Mouse (Mus musculus): Measurements from ENCODE around the gene Nbeal2. TPM values are rescaled to one million over a fixed set of nuclear protein-coding genes. Genes with fewer than 3 reads are reported as not detected.

Nbeal2 gene
- total and polyA plus RNA-seq, 3 experiments = 3.2 to 19.7 (median 8.4) TPM

DNA sequence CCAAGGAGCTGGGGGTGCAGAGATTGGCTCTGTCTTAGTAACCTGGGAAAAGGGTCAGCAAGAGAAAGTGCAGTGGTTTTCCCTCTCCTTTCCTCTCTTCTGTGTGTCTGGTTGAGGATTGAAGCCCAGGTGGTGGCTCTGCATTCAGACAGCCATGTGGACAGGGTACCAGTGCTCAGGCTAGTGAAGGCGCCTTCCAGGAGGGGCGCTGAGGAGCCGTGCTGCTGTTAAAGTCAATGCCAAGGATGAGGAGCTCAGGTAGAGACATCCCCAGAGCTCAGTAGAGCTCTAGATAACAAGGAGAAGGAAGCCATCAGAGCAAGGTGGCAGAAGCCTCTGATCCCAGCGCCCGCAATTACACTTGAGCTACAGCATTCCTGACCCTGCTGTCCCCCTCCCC is 33.1 kb upstream of the Nbeal2 start:
- Histone ChIP-seq H3K9ac (ENCODE audit: insufficient read depth, low read depth) (no peak overlapping the region), H3K27ac (ENCODE audit: insufficient read depth, low read depth) (no peak overlapping the region), H3K4me1 (ENCODE audit: control insufficient read depth in 1 of 2, insufficient read depth in 2 of 2) (peaks cover 2 to 50% of the 10 kb centered on the region in 2 experiments; a peak in 2 of 4 replicates), H3K9me3 (replicated peaks; ENCODE audit: low read length) (no peaks in the 10 kb centered on the region), H3K36me3 (replicated peaks in 1 of 2; ENCODE audit: control insufficient read depth in 1 of 2, insufficient read depth in 1 of 2, low read length in 1 of 2) (peaks cover 3 to 63% of the 10 kb centered on the region in 2 experiments), H3K4me3 (replicated peaks in 1 of 3; ENCODE audit: low read depth in 2 of 3, low read length in 2 of 3, poor library complexity in 1 of 3) (no peak overlapping the region), H3K79me2 (replicated peaks; ENCODE audit: control insufficient read depth, extremely low read depth, insufficient read depth, poor library complexity, severe bottlenecking) (0 out of 2 replicates have a peak, but pooled peaks cover 3% of the 10 kb centered on the region), H3K4me2 (ENCODE audit: insufficient read depth, low read depth, poor library complexity, severe bottlenecking) (no peak overlapping the region), H3K27me3 (replicated peaks) (no peaks in the 10 kb centered on the region)
- dilution Hi-C loops (cut with MboI; ENCODE audit: extremely low pct_ligation_motif_present, extremely low pct_unique_long_range_greater_than_20kb, low sequenced_read_pairs) = no loop called here
- in situ Hi-C loops (cut with MboI; ENCODE audit: low pct_ligation_motif_present, low pct_unique_long_range_greater_than_20kb, low sequenced_read_pairs) = no loop called here
- TF ChIP-seq NRF1 (IDR thresholded peaks at IDR 0.05; ENCODE audit: low read depth, low read length) (no peak), TCF12 (IDR thresholded peaks at IDR 0.05; ENCODE audit: low read depth, low read length) (no peak), BHLHE40 (IDR thresholded peaks at IDR 0.05; ENCODE audit: low read depth, low read length) (no peak), MAFK (IDR thresholded peaks at IDR 0.05; ENCODE audit: insufficient replicate concordance, low read length) (no peak), MXI1 (IDR thresholded peaks at IDR 0.05; ENCODE audit: low read depth, low read length) (no peak)
- DNase-seq (ENCODE audit: extremely low read depth) = no peak

DNA sequence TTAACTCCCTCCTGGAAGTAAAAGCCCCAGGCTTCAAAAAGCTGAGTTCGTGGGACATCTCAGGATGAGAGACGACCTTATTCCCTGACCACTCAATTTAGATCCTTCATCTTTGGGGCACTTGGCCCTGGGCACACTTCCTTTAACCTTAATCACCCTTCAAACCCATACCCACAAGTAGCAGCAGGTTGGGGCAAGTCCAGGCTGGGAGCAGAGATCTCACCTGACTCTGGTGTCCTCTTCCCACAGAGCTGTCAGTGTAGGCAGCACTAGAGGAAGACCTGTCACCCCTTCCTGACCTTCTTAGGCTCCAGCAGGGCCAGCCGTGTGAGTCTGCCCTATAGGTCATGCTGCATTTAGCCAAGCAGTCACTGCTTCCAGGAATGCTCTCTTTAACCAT is 32.5 kb upstream of the Nbeal2 start:
- dilution Hi-C loops (cut with MboI; ENCODE audit: extremely low pct_ligation_motif_present, extremely low pct_unique_long_range_greater_than_20kb, low sequenced_read_pairs) (no loop called here), in situ Hi-C loops (cut with MboI; ENCODE audit: low pct_ligation_motif_present, low pct_unique_long_range_greater_than_20kb, low sequenced_read_pairs) (no loop called here)
- peaks cover 3 to 58% of the 10 kb centered on the region in 2 experiments for H3K36me3 ChIP-seq (replicated peaks in 1 of 2; ENCODE audit: control insufficient read depth in 1 of 2, insufficient read depth in 1 of 2, low read length in 1 of 2)
- TF ChIP-seq KAT2A (IDR thresholded peaks at IDR 0.05; ENCODE audit: insufficient replicate concordance, low read length) = no peak
- no peak for TF ChIP-seq RAD21 (IDR thresholded peaks at IDR 0.05; ENCODE audit: low read depth, low read length)
- TF ChIP-seq UBTF (IDR thresholded peaks at IDR 0.05; ENCODE audit: low read depth, low read length) = no peak
- TF ChIP-seq USF1 (IDR thresholded peaks at IDR 0.05; ENCODE audit: low read depth, low read length) = no peak
- no peak for TF ChIP-seq SMC3 (IDR thresholded peaks at IDR 0.05; ENCODE audit: low read depth, low read length)
- no peak for TF ChIP-seq MXI1 (IDR thresholded peaks at IDR 0.05; ENCODE audit: low read depth, low read length)
- TF ChIP-seq MAX (IDR thresholded peaks at IDR 0.05; ENCODE audit: low read length) = no peak
- no peak for TF ChIP-seq ZC3H11A (IDR thresholded peaks at IDR 0.05; ENCODE audit: low read depth, low read length)
- no peak for TF ChIP-seq NELFE (IDR thresholded peaks at IDR 0.05; ENCODE audit: low read depth, low read length)
- H3K9ac ChIP-seq (ENCODE audit: insufficient read depth, low read depth) = no peak overlapping the region
- H3K4me2 ChIP-seq (ENCODE audit: insufficient read depth, low read depth, poor library complexity, severe bottlenecking) = no peak overlapping the region
- peaks cover 5 to 55% of the 10 kb centered on the region in 2 experiments for H3K4me1 ChIP-seq (ENCODE audit: control insufficient read depth in 1 of 2, insufficient read depth in 2 of 2)
- H3K27me3 ChIP-seq (replicated peaks) = no peaks in the 10 kb centered on the region
- H3K9me3 ChIP-seq (replicated peaks; ENCODE audit: low read length) = no peaks in the 10 kb centered on the region
- peaks cover 3% of the 10 kb centered on the region; the same call in 1 of the 2 replicates for H3K79me2 ChIP-seq (replicated peaks; ENCODE audit: control insufficient read depth, extremely low read depth, insufficient read depth, poor library complexity, severe bottlenecking)
- H3K4me3 ChIP-seq (replicated peaks in 1 of 3; ENCODE audit: low read depth in 2 of 3, low read length in 2 of 3, poor library complexity in 1 of 3) = no peak overlapping the region
- H3K27ac ChIP-seq (ENCODE audit: insufficient read depth, low read depth) = no peak overlapping the region
- no peak for DNase-seq (ENCODE audit: extremely low read depth)

DNA sequence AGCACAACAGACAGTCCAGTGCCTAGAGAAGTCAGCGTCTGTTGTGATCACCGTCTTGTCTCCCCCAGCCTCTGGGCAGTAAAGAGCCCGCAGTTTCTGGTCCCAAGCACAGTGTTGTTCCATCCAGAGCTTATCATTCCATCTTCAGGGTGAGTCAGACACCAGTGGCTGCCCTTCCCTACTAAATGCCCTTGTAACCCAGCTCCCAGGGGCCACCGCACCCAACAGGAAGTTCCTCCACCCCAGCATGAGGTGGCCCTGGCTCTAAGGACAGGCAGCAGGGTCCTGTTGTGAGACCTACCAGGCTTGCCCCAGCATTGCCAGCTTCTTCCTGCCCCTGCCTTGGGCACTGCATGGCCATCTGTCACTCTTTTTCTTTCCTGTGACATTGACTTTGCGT is 31.6 kb upstream of the Nbeal2 start:
- Histone ChIP-seq H3K4me2 (ENCODE audit: insufficient read depth, low read depth, poor library complexity, severe bottlenecking) (no peak overlapping the region), H3K27ac (ENCODE audit: insufficient read depth, low read depth) (no peak overlapping the region), H3K9me3 (replicated peaks; ENCODE audit: low read length) (no peaks in the 10 kb centered on the region), H3K9ac (ENCODE audit: insufficient read depth, low read depth) (no peak overlapping the region), H3K36me3 (replicated peaks in 1 of 2; ENCODE audit: control insufficient read depth in 1 of 2, insufficient read depth in 1 of 2, low read length in 1 of 2) (peaks cover 3 to 49% of the 10 kb centered on the region in 2 experiments), H3K79me2 (replicated peaks; ENCODE audit: control insufficient read depth, extremely low read depth, insufficient read depth, poor library complexity, severe bottlenecking) (peaks cover 3% of the 10 kb centered on the region; the same call in 1 of the 2 replicates), H3K4me1 (ENCODE audit: control insufficient read depth in 1 of 2, insufficient read depth in 2 of 2) (peaks cover 8 to 64% of the 10 kb centered on the region in 2 experiments), H3K27me3 (replicated peaks) (no peaks in the 10 kb centered on the region), H3K4me3 (replicated peaks in 1 of 3; ENCODE audit: low read depth in 2 of 3, low read length in 2 of 3, poor library complexity in 1 of 3) (no peak overlapping the region)
- in situ Hi-C loops (cut with MboI; ENCODE audit: low pct_ligation_motif_present, low pct_unique_long_range_greater_than_20kb, low sequenced_read_pairs) = no loop called here
- TF ChIP-seq CHD1 (IDR thresholded peaks at IDR 0.05; ENCODE audit: low read depth, low read length) (no peak), MXI1 (IDR thresholded peaks at IDR 0.05; ENCODE audit: low read depth, low read length) (no peak), E2F4 (IDR thresholded peaks at IDR 0.05; ENCODE audit: insufficient replicate concordance, low read depth, low read length) (no peak), USF2 (conservative IDR thresholded peaks at IDR 0.05; ENCODE audit: low read depth, low read length) (no peak), ZKSCAN1 (IDR thresholded peaks at IDR 0.05; ENCODE audit: borderline replicate concordance, low read depth, low read length) (no peak), IRF4 (IDR thresholded peaks at IDR 0.05; ENCODE audit: low read depth, low read length) (no peak), USF1 (IDR thresholded peaks at IDR 0.05; ENCODE audit: low read depth, low read length) (no peak)
- dilution Hi-C loops (cut with MboI; ENCODE audit: extremely low pct_ligation_motif_present, extremely low pct_unique_long_range_greater_than_20kb, low sequenced_read_pairs) = no loop called here
- no peak for DNase-seq (ENCODE audit: extremely low read depth)
